Mouse (Mus musculus): ENCODE measurements around the gene Unc45a.
A peak's percentile ranks its signal among the peaks of the same experiment; 100 is the strongest.

Gene Unc45a

DNA sequence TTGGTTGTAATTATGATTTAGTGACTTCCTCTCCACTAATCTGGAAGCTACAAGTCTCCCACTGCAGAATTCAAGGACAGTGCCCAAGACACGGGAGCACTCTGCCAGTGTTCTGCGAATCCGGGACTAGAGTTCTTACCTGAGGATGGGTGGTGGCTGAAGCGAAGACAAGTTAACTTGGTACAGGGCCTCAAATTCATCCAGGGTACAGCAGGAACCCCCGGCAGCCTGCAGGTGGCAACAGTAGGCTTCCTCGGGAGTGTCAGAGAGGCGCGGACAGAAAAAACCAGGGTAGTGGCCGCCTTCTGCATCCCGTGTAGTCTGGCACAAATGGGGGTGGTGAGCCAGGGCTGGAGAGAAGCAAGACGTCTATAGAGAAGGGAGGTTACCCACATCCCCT is at the start of gene Unc45a:
Gene Unc45a (minus strand): TSS at position 213 of the 400 bp plus-strand sequence.
- peak; percentile 69 to 74 for DNase-seq

DNA sequence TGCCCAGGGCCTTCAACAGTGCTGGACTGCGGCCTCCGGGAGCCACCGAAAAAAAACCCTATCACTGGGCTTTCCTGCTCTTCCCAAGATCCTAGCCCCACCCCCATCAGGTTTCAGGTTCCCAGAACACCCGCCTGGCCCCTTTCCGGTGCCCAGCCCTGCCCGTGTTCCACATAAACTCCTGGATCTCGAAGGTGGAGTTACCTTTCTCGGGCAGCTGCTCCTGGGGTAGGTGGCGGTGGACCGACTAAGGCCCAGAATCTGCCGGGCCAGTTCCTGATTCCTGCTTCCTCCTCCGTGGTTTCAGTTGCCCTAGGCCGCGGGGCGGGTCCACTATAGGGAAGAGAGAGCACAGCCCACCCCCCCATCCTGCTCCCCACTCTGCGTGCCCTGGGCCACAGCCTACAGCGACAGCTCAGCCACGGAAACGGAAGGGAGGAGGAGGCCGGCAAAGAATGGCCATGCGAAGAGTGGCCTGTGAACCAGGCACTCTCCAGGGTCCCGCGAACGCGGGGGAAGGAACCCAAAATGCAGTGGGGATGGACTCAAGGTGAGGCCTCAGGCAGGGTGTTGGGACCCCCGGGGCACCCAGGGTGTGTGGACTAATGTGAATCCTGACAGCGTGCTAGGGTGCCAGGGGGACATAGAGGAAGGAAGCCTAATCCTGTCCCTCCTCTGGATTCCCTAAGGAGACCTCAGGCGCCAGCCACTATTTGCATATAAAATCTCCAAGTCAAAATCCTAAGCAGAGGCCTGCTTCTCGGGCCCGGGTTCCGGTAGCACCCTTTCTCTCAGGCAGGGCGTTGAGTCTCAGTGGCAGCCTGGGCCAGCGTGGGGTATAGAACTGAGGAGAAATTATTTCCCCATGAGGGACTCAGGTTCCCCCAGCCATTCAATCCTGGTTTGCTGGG is 47.1 kb upstream of the Unc45a start, which contains the start of gene Fes:
Gene Fes (minus strand): TSS at position 314 of the 911 bp plus-strand sequence.
- no peak for DNase-seq

DNA sequence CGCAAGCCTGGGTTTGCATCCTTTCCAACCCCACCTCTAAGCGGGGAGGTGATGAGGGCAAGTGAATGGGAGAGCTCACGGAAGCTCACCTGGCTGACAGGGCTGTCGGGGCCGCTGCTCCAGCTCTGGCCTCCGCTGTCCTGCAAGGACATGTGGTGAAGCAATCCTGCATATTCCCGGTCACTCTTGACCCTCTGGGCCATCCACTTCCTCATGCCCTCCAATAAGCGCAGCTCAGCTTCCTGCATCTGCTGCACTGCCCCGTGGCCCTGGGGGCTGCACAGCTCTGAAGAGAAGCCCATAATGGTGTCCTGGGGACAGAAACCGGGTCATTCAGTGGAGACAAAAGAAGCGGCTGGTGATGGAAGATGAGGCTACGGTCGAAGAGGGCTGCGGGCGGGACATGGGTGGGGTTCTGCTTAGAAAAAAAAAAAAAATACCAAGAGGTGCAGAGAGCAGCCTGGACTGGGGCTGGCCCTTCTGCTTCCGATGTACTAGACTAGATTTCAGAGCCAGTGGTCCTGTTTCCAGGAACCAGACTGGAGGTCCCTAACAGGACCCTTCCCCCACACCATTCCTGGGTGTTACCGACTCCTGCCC is 46.3 kb upstream of the Unc45a start:
- no peak for DNase-seq

DNA sequence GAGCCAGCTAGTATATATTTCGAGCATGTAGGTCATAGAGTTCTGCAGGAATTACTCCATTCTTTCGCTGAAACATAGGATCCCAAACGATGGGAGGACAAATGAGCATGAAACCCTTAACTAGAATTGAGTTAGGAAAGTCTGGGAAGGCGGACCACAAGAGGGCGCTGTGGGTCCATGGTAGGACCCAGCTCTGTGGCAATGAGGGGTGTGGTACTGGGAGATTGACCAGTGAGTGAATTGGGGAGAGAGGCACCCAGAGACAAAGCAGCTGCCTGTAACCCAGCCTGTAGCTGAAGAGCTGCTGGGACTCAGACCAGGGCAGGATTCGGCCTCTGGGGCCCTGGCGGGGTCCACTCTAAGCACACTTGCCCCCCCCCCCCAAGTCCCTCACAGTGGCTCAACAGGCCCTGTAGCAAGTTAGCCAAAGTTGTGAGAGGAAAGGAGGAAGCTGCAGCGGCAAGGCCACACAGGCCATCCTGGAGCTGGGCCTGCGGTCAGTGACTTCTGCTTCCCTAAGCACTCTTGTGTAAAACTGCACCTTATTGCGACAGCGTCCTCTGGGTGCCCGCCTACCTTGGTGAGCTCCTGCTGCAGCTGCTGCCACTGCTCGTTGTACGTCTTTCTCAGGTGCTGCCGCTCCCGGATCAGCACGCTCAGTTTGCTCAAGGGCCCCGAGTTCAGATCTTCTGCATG is 45.6 kb upstream of the Unc45a start:
- DNase-seq, result peak; percentile 96 to 99

DNA sequence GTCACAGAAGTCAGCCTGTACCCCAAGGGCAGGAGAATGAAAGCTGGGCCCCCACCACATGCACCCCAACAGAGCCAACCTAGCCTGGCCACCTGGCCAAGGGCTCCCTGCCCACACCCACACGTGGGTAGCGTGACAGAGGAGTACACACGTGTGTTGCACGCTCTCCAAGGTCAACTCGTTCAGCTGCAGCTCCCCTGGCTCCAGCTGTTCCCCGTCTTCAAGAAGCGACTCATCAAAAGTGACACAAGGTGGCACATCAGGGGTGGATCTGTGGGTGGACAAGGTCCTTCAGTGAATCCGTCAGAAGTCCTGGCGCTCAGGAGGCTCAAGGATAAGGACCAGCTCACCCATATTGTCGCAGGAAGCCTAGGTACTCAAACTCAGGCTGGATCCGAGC is 42.1 kb upstream of the Unc45a start:
- DNase-seq, result no peak

DNA sequence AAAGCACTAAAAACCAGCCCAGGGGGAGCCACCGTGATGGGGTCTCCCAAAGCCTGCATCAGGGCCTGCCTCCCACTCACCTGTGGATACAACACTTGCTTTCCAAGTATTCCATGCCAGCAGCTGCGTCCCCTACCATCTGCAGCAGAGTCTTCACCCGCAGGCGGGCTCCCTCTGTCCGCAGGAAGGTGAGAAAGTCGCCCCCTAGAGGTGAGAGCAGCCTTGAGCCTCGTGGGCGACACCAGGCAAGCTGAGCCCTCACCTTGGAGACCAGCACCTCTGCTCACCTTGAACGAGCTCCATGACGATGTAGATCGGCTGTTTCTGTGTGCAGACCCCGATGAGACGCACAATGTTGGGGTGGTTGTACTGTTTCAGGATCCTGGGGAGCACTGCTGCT is 38.7 kb upstream of the Unc45a start:
- DNase-seq, result peak; percentile 49 to 69

DNA sequence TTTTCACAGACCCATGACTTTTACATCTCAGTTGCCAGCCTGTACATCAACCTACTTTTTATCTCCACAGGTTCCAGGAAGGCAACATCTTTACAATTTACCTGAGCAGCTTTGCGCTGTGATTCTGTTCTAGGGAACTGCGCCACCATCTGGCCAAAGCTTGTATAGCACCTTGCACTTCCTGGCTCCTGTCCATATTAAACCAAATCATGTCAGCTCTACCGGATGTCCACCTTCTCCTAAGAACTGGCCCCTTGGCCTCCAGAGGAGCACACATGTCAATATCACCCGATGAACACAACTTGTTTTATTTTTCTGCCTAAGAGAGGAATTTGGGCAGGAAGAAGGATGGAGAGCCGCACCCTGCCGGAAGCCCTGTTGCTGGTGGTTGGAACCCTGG is 36.7 kb upstream of the Unc45a start:
- peak; percentile 85 to 92 for DNase-seq

DNA sequence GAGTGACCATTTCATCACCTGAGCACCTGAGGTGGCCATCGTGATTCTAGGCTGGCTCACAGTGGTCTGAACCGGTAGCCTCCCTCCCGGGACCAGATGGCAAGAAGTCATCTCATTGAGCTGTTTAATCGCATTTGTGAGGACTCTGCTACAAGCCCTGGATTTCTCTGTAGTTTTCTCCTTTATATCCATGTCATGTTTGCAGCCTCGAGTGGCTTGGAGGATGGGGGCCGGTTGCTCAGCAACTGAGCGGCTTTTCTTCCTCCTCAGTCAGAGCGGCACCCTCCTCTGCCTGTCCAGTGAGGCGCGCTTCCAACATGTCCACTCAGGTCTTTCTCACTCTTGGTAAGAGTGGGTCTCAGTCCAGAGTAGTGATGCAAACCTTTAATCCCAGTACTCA is 35.4 kb upstream of the Unc45a start:
- DNase-seq, result no peak

DNA sequence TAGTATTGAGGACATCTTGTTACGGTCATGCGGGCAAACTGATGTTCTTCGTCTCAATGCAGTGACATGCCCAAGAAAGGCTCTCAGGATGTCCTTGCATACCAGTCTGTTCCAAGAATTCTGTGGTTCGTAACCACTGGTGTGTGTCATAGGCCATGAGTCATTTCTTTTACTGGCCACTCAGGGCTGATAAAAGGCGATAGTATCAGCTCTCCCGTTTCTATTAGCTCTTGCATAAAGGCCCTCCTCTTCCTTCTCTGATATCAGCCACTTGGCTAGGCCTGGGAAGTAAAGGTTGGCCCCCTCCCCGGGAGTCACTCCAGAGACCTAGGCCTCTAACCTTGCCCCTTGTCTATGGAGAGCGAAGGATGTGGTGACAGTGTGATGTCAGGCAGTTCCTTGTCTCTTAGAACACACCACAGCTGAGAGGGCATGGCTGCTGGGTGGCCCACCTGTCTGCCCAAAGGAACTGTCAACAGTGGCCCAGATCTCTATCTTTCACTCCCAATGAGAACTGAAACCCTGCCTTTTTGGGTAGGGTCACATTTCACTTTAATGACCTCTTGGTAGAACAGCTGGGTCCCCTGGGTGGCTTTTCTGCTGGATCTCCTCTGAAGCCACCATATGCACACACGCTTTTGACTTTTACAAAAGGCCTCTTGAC is 34.7 kb upstream of the Unc45a start:
- DNase-seq, result no peak

DNA sequence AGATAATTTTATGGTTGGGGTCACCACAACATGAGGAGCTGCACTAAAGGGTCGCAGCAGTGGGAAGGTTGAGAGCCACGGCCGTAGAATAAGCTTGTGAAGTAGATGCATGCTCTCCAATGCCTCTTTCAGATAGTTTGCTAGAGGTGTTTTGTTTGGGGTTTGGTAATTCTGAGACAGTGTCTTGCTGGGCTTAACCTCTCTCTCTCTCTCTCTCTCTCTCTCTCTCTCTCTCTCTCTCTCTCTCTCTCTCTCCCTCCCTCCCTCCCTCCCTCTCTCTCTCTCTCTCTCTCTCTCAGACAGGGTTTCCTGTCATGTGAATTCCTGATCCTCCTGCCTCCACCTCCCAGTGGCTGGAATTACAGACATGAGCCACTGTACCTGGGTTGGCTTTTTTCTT is 33.9 kb upstream of the Unc45a start:
- DNase-seq, result no peak

DNA sequence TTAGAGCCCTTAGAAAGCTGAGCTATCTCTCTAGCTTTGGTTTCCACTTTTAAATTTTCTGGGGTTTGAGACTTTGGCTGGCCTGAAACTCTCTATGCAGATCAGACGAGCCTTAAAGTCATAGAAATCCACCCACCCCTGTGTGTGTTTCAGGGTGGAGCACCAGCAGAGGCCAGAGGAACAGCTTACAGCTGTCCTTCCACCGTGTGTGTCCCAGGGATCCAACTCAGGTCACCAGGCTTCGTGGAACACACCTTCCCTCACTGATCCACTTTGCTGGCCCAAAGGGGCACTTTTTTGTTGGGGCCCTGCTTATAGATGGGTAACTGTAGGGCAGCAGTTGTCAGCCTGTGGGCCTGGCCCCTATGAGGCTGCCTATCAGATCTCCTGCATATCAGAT is 33.5 kb upstream of the Unc45a start:
- no peak for DNase-seq

DNA sequence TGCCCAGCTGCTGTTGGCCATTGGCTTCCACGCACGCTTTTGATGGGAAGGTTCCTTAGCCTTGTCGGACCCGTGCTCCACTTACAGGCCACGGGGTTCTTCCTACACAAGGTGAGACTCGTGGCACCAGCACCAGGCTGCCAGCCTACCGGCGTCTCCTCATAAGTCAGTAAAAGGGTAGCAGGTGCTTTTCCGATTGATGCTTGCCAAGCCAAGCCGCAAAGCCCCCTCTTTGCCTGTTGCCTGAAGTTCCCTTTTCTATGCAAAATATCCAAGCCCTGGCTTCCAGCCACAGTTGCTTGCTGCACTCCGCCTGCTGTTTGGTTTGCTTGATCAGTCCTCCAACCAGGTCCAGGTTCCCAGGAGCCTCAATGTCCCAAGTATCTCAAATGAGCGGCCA is 33.0 kb upstream of the Unc45a start:
- no peak for DNase-seq

DNA sequence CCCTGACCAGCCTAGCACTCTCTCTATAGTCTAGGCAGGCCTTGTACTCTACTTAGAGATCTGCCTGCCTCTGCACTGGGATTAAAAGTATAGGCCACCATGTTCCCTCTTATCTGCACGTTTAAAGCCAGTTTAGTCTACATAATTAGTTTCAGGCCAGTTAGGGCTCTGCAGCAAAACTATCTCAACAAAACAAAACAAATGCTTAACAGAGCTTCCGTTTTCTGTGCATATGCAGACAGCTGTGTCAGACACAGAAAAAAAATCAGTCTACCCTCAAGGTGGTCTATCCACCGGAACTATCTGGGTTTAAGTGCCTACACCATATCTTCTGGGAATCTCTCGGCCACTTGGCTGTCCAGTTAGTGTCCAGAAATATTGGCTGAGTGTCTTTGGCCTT is 32.5 kb upstream of the Unc45a start:
- DNase-seq, result no peak

DNA sequence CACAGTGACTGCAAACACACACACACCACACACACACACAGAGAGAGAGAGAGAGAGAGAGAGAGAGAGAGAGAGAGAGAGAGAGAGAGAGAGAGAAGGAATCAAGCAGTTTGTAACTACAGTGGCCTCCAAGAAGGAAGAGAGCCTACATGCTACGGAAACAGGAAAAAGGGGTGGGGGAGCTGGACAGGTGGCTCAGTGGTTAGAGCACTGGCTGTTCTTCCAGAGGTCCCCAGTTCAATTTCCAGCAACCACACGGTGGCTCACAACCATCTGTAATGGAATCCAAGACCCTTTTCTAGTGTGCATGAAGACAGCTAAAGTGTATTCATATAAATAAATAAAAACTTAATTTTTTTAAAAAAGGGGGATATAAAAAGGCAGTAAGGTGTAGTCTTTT is 31.9 kb upstream of the Unc45a start:
- DNase-seq, result no peak

DNA sequence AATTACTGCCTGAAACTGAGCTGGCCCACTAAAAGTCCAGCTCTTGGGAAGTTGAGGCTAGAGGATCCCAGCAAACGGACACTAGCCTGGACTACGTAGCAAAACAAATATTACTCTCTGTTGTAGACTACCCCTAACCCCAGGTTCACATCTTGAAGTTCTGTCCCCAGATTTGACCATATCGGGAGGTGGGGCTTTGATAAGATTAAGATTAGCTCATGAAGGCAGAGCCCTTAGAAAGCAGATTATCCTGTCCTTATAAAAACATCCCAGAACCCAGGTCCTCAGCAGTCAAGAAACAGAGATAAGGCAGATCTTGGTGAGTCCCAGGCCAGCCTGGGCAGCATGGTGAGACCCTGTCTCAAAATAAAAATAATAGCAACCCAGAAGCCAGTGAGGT is 31.4 kb upstream of the Unc45a start:
- DNase-seq, result no peak

DNA sequence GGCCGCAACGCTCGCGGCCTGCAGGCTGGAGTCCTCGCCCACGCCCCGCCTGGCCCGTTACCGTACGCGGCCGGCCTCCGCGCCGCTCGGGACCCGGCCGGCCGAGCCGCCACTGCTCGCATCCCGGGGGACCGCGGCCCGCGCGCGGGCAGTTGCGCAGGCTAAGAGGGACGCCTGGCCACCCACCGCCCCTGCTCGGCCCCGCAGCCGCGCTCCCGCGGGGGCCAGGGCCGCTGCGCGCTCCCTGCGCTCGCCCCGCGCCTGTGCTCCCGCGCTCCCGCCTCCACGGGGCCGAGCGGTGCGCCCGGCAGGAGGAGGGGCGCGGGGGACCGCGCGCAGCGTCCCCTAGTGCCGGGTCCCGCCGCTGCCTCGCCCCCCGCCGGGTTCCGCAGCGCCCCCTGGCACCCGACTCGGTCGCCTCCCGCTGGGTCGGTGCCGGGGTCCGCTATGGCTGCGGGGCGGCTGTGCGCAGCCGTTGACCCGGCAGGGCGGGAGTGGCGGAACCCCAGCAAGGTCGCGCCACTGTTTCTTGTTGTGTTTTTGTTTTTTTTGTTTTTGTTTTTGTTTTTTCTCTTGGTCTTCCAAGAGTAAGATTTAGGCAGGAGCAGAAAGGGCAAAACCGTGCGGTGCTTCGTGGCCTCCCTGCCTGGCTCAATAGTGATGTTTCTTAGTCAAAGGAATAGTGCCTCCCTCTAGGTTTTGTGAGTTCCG is 30.4 kb upstream of the Unc45a start, which contains the start of gene Man2a2:
Gene Man2a2 (minus strand): TSS at position 335 of the 711 bp plus-strand sequence.
- DNase-seq, result peak; percentile 77 to 82

DNA sequence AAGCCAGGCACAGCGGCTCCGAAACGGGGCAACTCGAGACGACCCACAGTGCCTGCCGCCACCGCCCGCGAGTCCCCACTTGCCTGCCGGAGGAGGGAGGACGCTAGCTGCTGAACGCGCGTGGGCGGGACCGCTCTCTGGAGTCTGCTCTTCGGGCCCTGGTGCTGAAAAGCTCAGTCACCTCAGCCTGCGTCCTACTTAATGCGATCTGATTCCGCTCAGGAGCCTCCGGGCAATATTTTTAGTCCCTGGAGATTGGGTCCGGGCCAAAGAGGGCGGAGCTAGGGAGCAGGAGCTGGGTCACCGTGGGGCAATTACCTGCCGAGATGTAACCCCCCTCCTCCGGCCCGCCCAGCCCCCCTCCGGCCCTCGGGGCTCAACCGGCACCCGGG is 29.8 kb upstream of the Unc45a start:
- peak; percentile 90 to 92 for DNase-seq

DNA sequence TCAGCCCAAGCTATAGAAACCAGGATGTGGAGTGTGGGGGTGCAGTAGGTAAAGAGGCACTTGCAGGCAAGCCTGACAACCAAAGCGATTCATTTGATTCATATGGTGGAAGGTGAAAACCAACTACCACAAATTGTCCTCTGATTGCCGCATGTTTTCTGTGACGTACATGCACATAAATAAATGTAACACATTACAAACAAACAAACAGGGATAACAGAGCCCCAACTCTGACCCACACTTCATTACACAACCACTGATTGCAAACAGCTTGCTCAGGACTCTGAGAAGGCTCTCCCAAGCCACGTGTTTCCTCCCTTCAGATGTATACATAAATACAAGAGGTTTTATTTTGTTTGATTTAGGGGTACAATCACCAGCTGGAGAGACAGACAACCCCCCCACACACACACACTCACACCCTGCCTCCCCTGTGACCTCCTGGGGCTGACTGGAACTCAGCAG is 29.2 kb upstream of the Unc45a start:
- no peak for DNase-seq

DNA sequence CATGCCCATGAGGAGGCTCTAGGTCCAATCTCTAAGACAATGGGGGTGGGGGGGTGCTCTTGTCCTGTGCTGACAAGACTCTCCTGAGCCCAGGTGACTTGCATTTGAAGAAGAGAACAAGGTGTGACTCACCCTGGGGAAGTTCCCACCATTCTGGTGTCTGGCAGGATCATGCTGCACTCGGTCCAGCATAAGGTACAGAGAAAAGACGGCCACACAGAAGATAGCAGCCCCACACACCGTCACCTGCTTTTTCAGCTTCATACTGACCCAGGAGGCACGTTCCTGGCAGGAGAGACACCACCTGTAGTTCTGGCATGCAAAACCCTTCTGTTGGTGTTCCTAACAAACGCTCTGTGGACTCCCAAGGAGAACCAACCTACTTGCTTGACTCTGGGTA is 28.7 kb upstream of the Unc45a start:
- DNase-seq, result peak; percentile 55 to 56

DNA sequence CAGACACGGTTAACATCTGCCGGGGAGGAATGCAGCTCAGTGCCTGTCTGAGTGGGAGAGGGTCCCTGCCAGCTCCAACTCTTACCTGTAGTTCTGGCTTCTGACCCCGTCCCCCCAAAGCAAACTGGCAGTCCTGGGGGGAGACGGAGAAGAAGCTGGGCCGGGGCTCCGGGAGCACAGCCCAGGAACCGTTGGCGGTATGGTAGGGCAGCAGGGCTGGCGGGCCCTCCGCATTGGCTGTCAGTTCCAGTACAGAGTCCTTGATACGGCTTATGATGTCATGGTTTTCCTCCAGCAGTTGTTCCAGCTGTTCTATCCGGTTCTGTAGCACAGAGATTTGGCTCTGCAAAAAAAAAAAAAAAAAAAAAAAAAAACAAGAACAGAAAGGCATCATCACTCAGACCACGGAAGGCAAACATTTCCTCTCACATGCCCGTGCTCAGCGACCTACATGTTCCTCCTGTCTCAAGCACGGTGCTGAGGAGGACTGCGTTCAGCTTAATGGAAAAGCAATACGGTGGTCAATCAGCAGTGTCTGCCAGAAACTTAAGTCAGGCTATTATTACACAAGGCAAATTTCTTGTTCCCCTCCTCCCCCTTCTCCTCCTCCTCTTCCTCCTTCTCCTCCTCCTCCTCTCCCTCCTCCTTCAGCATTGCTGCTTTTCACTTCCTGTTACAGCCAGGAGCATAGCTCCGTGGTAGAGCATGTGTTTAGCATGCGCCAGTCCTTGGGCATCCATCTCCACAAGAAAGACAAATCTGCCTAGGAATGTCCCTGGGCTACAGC is 28.0 kb upstream of the Unc45a start:
- no peak for DNase-seq

DNA sequence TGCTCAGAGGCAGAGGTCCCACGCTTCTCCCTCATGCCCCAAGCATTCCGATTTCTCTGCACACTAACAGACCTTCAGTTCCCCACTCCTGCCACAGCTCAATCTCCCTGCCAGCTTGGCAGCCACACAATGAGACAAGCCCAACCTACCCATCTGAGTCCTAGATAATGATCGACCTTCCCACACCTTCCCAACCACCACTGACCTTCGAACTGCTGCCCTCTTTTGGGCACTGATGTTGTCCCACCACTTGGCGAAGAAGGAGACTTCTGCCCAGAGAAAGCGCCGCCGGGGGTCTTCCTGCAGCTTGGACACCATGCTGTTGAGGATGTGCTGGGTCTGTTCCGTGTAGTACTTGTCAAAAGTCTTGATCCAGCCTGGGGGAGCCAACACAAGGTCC is 27.2 kb upstream of the Unc45a start:
- DNase-seq, result no peak
